Mouse (Mus musculus): ENCODE measurements around the gene Slc9a8.

Gene Slc9a8

GRCm38 (mm10) chr2:167485501-167486377, 64.2 kb downstream of the Slc9a8 start:
- DNase-seq: no peak

- no peak for DNase-seq
These were observed 65.1 kb downstream of the Slc9a8 start for GRCm38 (mm10) chr2:167486573-167486972.

GRCm38 (mm10) chr2:167487551-167487950, 66.0 kb downstream of the Slc9a8 start:
- no peak for DNase-seq

GRCm38 (mm10) chr2:167487994-167488393, 66.5 kb downstream of the Slc9a8 start:
- DNase-seq: no peak

- peak; percentile 67 for DNase-seq
These were observed 69.5 kb downstream of the Slc9a8 start for GRCm38 (mm10) chr2:167490813-167491525.

- DNase-seq: no peak
These were observed 70.5 kb downstream of the Slc9a8 start, which contains the start of gene Rnf114 for GRCm38 (mm10) chr2:167491757-167492708. Gene Rnf114 (plus strand): TSS chr2:167492645.

- peak; percentile 95 for DNase-seq
These were observed 71.5 kb downstream of the Slc9a8 start, which contains the start of gene Spata2 for GRCm38 (mm10) chr2:167492713-167493636. Gene Spata2 (minus strand): TSS chr2:167492887.

GRCm38 (mm10) chr2:167496437-167496836, 74.9 kb downstream of the Slc9a8 start:
- peak; percentile 75 for DNase-seq

GRCm38 (mm10) chr2:167497272-167497671, 75.8 kb downstream of the Slc9a8 start:
- DNase-seq: no peak

- no peak for DNase-seq
These were observed 81.2 kb downstream of the Slc9a8 start for GRCm38 (mm10) chr2:167502554-167503252.

GRCm38 (mm10) chr2:167503253-167503895, 81.9 kb downstream of the Slc9a8 start:
- peak; percentile 90 for DNase-seq

- no peak for DNase-seq
These were observed 82.4 kb downstream of the Slc9a8 start for GRCm38 (mm10) chr2:167503896-167504349.

GRCm38 (mm10) chr2:167505127-167505526, 83.6 kb downstream of the Slc9a8 start:
- no peak for DNase-seq

GRCm38 (mm10) chr2:167506546-167507260, 85.2 kb downstream of the Slc9a8 start:
- no peak for DNase-seq

- DNase-seq: no peak
These were observed 86.3 kb downstream of the Slc9a8 start for GRCm38 (mm10) chr2:167507719-167508385.

GRCm38 (mm10) chr2:167508569-167508968, 87.1 kb downstream of the Slc9a8 start:
- no peak for DNase-seq

- DNase-seq: no peak
These were observed 89.0 kb downstream of the Slc9a8 start for GRCm38 (mm10) chr2:167510485-167510884.

- no peak for DNase-seq
These were observed 90.9 kb downstream of the Slc9a8 start for GRCm38 (mm10) chr2:167512365-167512764.

GRCm38 (mm10) chr2:167512970-167513369, 91.5 kb downstream of the Slc9a8 start:
- no peak for DNase-seq
